Mouse (Mus musculus): ENCODE data around the gene Gm28035. TPM values are rescaled to one million over a fixed set of nuclear protein-coding genes. Genes with fewer than 3 reads are reported as not detected.

Gm28035 gene
- polyA plus RNA-seq, 1 experiment from 2014 or later: 0.55 TPM

Other genes starting within 250 kb of the Gm28035 start
- gene Wdr34, start 191.7 kb upstream of the Gm28035 start, polyA plus RNA-seq (2014; fragmentation: Nextera tagmentation; extraction: Ambion mirVana): 18.9 and 21.8 TPM in 2 replicates
- 218 and 223 TPM in 2 replicates for gene Set, start 183.2 kb upstream of the Gm28035 start, polyA plus RNA-seq (2014; fragmentation: Nextera tagmentation; extraction: Ambion mirVana)
- gene Pkn3, start 162.9 kb upstream of the Gm28035 start, polyA plus RNA-seq (2014; fragmentation: Nextera tagmentation; extraction: Ambion mirVana): 10.0 and 10.3 TPM in 2 replicates
- 28.2 and 38.5 TPM in 2 replicates for gene Zdhhc12, start 146.9 kb upstream of the Gm28035 start, polyA plus RNA-seq (2014; fragmentation: Nextera tagmentation; extraction: Ambion mirVana)
- gene Zer1, start 116.0 kb upstream of the Gm28035 start, polyA plus RNA-seq (2014; fragmentation: Nextera tagmentation; extraction: Ambion mirVana): 7.8 and 8.9 TPM in 2 replicates
- gene Tbc1d13, start 106.8 kb upstream of the Gm28035 start, polyA plus RNA-seq (2014; fragmentation: Nextera tagmentation; extraction: Ambion mirVana): 9.0 and 9.9 TPM in 2 replicates
- gene Endog, start 69.1 kb upstream of the Gm28035 start, polyA plus RNA-seq (2014; fragmentation: Nextera tagmentation; extraction: Ambion mirVana): 40.3 and 43.2 TPM in 2 replicates
- 24.7 and 28.0 TPM in 2 replicates for gene Spout1, start 62.1 kb upstream of the Gm28035 start, polyA plus RNA-seq (2014; fragmentation: Nextera tagmentation; extraction: Ambion mirVana)
- 22.0 and 26.0 TPM in 2 replicates for gene Kyat1, start 34.7 kb upstream of the Gm28035 start, polyA plus RNA-seq (2014; fragmentation: Nextera tagmentation; extraction: Ambion mirVana)
- gene Lrrc8a, start 2.9 kb upstream of the Gm28035 start, polyA plus RNA-seq (2014; fragmentation: Nextera tagmentation; extraction: Ambion mirVana): 47.4 and 52.7 TPM in 2 replicates
- 10.8 TPM in 2 replicates for gene Phyhd1, start 25.6 kb downstream of the Gm28035 start, polyA plus RNA-seq (2014; fragmentation: Nextera tagmentation; extraction: Ambion mirVana)
- not detected in 2 replicates for gene Gm28038, start 40.5 kb downstream of the Gm28035 start, polyA plus RNA-seq (2014; fragmentation: Nextera tagmentation; extraction: Ambion mirVana)
- 33.0 and 33.4 TPM in 2 replicates for gene Dolk, start 45.8 kb downstream of the Gm28035 start, polyA plus RNA-seq (2014; fragmentation: Nextera tagmentation; extraction: Ambion mirVana)
- gene Nup188, start 45.8 kb downstream of the Gm28035 start, polyA plus RNA-seq (2014; fragmentation: Nextera tagmentation; extraction: Ambion mirVana): 23.9 and 26.2 TPM in 2 replicates
- gene Sh3glb2, start 118.8 kb downstream of the Gm28035 start, polyA plus RNA-seq (2014; fragmentation: Nextera tagmentation; extraction: Ambion mirVana): 94.6 and 97.3 TPM in 2 replicates
- 28.3 and 31.6 TPM in 2 replicates for gene Miga2, start 123.7 kb downstream of the Gm28035 start, polyA plus RNA-seq (2014; fragmentation: Nextera tagmentation; extraction: Ambion mirVana)
- gene Dolpp1, start 151.7 kb downstream of the Gm28035 start, polyA plus RNA-seq (2014; fragmentation: Nextera tagmentation; extraction: Ambion mirVana): 16.8 and 20.8 TPM in 2 replicates
- gene Crat, start 175.2 kb downstream of the Gm28035 start, polyA plus RNA-seq (2014; fragmentation: Nextera tagmentation; extraction: Ambion mirVana): 127 and 135 TPM in 2 replicates
- 42.0 and 61.2 TPM in 2 replicates for gene Ptpa, start 175.5 kb downstream of the Gm28035 start, polyA plus RNA-seq (2014; fragmentation: Nextera tagmentation; extraction: Ambion mirVana)
- gene Ier5l, start 233.7 kb downstream of the Gm28035 start, polyA plus RNA-seq (2014; fragmentation: Nextera tagmentation; extraction: Ambion mirVana): 3.5 and 4.2 TPM in 2 replicates

All from heart, embryonic 14.5 days (tissue).